In genomic region chr4:146489196-146489595, GRCm38 (mm10) we compare ENCODE assay signal across 7 mouse cellular contexts. TPM values are rescaled to one million over a fixed set of nuclear protein-coding genes. Genes with fewer than 3 reads are reported as not detected.
"Had no signal": no experiment of that assay in that cellular context is flagged by ENCODE, and none has a peak within 500 bp of the region (broad histone marks: within the 10 kb centered on the region; RNA-seq: fewer than 3 reads in every experiment).

No protein-coding gene starts in this region.

RNA-seq across cellular contexts. Expression of gene Zfp981, which starts 12.6 kb away (rescaled TPM):
- polyA plus RNA-seq: embryonic facial prominence, embryonic 11.5 days; embryonic facial prominence, embryonic 14.5 days; erythroblast, embryonic 14.5 days; forebrain, embryonic 11.5 days; forebrain, embryonic 15.5 days; forebrain, postnatal 0 days; gonadal fat pad, adult 2 months had no signal
